ENCODE assay signal across 1 mouse cellular context in genomic region chr17:28553040-28553793, GRCm38 (mm10).
TF ChIP-seq lines count a peak whose summit lies in the region.

No protein-coding gene starts in this region.

TF ChIP-seq in CH12.LX, 34 proteins besides CTCF, POLR2A, EP300 and RAD21 (continued from another document):
- TF ChIP-seq ELF1 (IDR thresholded peaks at IDR 0.05; ENCODE audit: low read depth, low read length) (peak; percentile 22; the same call in 1 of the 2 replicates), TCF12 (IDR thresholded peaks at IDR 0.05; ENCODE audit: low read depth, low read length) (no peak)
